ENCODE assay signal across 27 mouse cellular contexts in genomic region chr7:130303464-130303863, GRCm38 (mm10).
DNase-seq lines count a peak whose midpoint lies in the region; ATAC-seq and TF ChIP-seq lines count a peak whose summit lies in the region.
"Had no signal": no experiment of that assay in that cellular context is flagged by ENCODE, and none has a peak within 500 bp of the region (broad histone marks: within the 10 kb centered on the region; RNA-seq: fewer than 3 reads in every experiment).

No protein-coding gene starts in this region.

- no peak overlapping the region for H3K4me3 ChIP-seq in embryonic facial prominence, embryonic 13.5 days
- no peak overlapping the region for H3K4me3 ChIP-seq in embryonic facial prominence, embryonic 10.5 days
- no peak overlapping the region for H3K4me3 ChIP-seq in limb, embryonic 14.5 days (replicated peaks; ENCODE audit: low read length)
- H3K4me3 ChIP-seq in limb, embryonic 10.5 days, result no peak overlapping the region
- H3K4me3 ChIP-seq: embryonic facial prominence, embryonic 12.5 days; heart, embryonic 12.5 days; heart, embryonic 15.5 days; hindbrain, embryonic 10.5 days; hindbrain, embryonic 13.5 days had no signal

- H3K9ac ChIP-seq in embryonic facial prominence, embryonic 13.5 days, result no peak overlapping the region
- no peak overlapping the region for H3K9ac ChIP-seq in limb, embryonic 14.5 days (ENCODE audit: low read depth, low read length, severe bottlenecking)
- H3K9ac ChIP-seq: embryonic facial prominence, embryonic 12.5 days; forebrain, postnatal 0 days; heart, embryonic 12.5 days; heart, embryonic 15.5 days; hindbrain, embryonic 13.5 days had no signal

- 33% methylated on average over 8 of the region's 8 CpGs for WGBS in embryonic facial prominence, embryonic 13.5 days
- 63% methylated on average over 8 of the region's 8 CpGs for WGBS in embryonic facial prominence, embryonic 10.5 days
- WGBS in limb, embryonic 14.5 days, result 49% methylated on average over 8 of the region's 8 CpGs
- 55% methylated on average over 8 of the region's 8 CpGs for WGBS in limb, embryonic 10.5 days

- H3K27ac ChIP-seq in embryonic facial prominence, embryonic 13.5 days, result peak overlapping the region; percentile 60
- no peak overlapping the region for H3K27ac ChIP-seq in embryonic facial prominence, embryonic 10.5 days (replicated peaks)
- H3K27ac ChIP-seq in limb, embryonic 14.5 days (replicated peaks; ENCODE audit: low read depth, low read length), result no peak overlapping the region
- H3K27ac ChIP-seq in limb, embryonic 10.5 days, result no peak overlapping the region
- H3K27ac ChIP-seq: embryonic facial prominence, embryonic 12.5 days; heart, embryonic 15.5 days; hindbrain, embryonic 10.5 days; hindbrain, embryonic 13.5 days; hindbrain, postnatal 0 days had no signal

- peaks cover 21% of the 10 kb centered on the region for H3K4me1 ChIP-seq in embryonic facial prominence, embryonic 13.5 days
- peaks cover 17% of the 10 kb centered on the region for H3K4me1 ChIP-seq in embryonic facial prominence, embryonic 10.5 days
- H3K4me1 ChIP-seq in limb, embryonic 14.5 days (ENCODE audit: control insufficient read depth, insufficient read depth, low read length), result peaks cover 11% of the 10 kb centered on the region; the same call in 1 of the 2 replicates
- peaks cover 16% of the 10 kb centered on the region for H3K4me1 ChIP-seq in limb, embryonic 10.5 days
- H3K4me1 ChIP-seq: hindbrain, embryonic 13.5 days had no signal

- DNase-seq in adrenal gland, adult (ENCODE audit: inconsistent age in 2 of 2, low spot score in 1 of 2), result peak; percentile 62 to 69
- no peak for DNase-seq in adrenal gland, postnatal 10 days
- no peak for DNase-seq in embryonic facial prominence, embryonic 10.5 days (ENCODE audit: low spot score)
- peak; percentile 26 for DNase-seq in limb, embryonic 14.5 days (ENCODE audit: low spot score)
- no peak for DNase-seq in limb, embryonic 10.5 days (ENCODE audit: low spot score)
- peak; percentile 10 for DNase-seq in skeletal muscle tissue, adult 2 months (ENCODE audit: low read depth, low spot score)
- no peak for DNase-seq in frontal cortex, postnatal 10 days (ENCODE audit: low spot score in 2 of 2)
- DNase-seq: adrenal gland, adult 8-10 months; cerebellum, adult 18-20 months; cerebellum, adult 9-10 months; cerebellum, postnatal 14 days; forebrain, postnatal 0 days; gastrocnemius, postnatal 25 days; heart, adult 18-20 months; heart, postnatal 10 days; heart, postnatal 36 days had no signal

- no peak for TF ChIP-seq POLR2A in limb, embryonic 14.5 days (IDR thresholded peaks at IDR 0.05; ENCODE audit: borderline replicate concordance, extremely low read depth, insufficient read depth, insufficient read length)

- H3K4me2 ChIP-seq in embryonic facial prominence, embryonic 13.5 days, result no peak overlapping the region
- H3K4me2 ChIP-seq in limb, embryonic 14.5 days (replicated peaks; ENCODE audit: low read depth, low read length, severe bottlenecking), result no peak overlapping the region
- H3K4me2 ChIP-seq: embryonic facial prominence, embryonic 12.5 days; heart, embryonic 12.5 days; heart, embryonic 15.5 days; hindbrain, embryonic 13.5 days had no signal

- no peaks in the 10 kb centered on the region for H3K36me3 ChIP-seq in embryonic facial prominence, embryonic 13.5 days
- no peaks in the 10 kb centered on the region for H3K36me3 ChIP-seq in embryonic facial prominence, embryonic 10.5 days (replicated peaks)
- no peaks in the 10 kb centered on the region for H3K36me3 ChIP-seq in limb, embryonic 14.5 days (ENCODE audit: control insufficient read depth, insufficient read depth, low read length)
- H3K36me3 ChIP-seq in limb, embryonic 10.5 days, result no peaks in the 10 kb centered on the region
- H3K36me3 ChIP-seq: embryonic facial prominence, embryonic 12.5 days; heart, embryonic 12.5 days; heart, embryonic 15.5 days; hindbrain, embryonic 10.5 days; hindbrain, embryonic 13.5 days had no signal

- H3K9me3 ChIP-seq in embryonic facial prominence, embryonic 13.5 days, result no peaks in the 10 kb centered on the region
- H3K9me3 ChIP-seq in embryonic facial prominence, embryonic 10.5 days, result no peaks in the 10 kb centered on the region
- H3K9me3 ChIP-seq in limb, embryonic 14.5 days (ENCODE audit: control insufficient read depth, low read length), result no peaks in the 10 kb centered on the region
- no peaks in the 10 kb centered on the region for H3K9me3 ChIP-seq in limb, embryonic 10.5 days (replicated peaks)
- H3K9me3 ChIP-seq: embryonic facial prominence, embryonic 12.5 days; heart, embryonic 15.5 days; hindbrain, embryonic 10.5 days; hindbrain, embryonic 13.5 days had no signal

- H3K27me3 ChIP-seq in embryonic facial prominence, embryonic 13.5 days, result no peaks in the 10 kb centered on the region
- no peaks in the 10 kb centered on the region for H3K27me3 ChIP-seq in embryonic facial prominence, embryonic 10.5 days (replicated peaks; ENCODE audit: low read depth, poor library complexity, severe bottlenecking)
- H3K27me3 ChIP-seq in limb, embryonic 14.5 days (ENCODE audit: control insufficient read depth, insufficient read depth, low read length), result no peaks in the 10 kb centered on the region
- no peaks in the 10 kb centered on the region for H3K27me3 ChIP-seq in limb, embryonic 10.5 days (ENCODE audit: low read depth, poor library complexity, severe bottlenecking)
- H3K27me3 ChIP-seq: embryonic facial prominence, embryonic 12.5 days; hindbrain, embryonic 13.5 days; Patski had no signal

- ATAC-seq in embryonic facial prominence, embryonic 13.5 days (ENCODE audit: insufficient number of reproducible peaks, insufficient read depth, low FRiP score, low TSS enrichment, low read depth), result no peak
- no peak for ATAC-seq in limb, embryonic 14.5 days (ENCODE audit: low FRiP score, low read depth)
- ATAC-seq: forebrain, embryonic 14.5 days; forebrain, postnatal 0 days; hindbrain, postnatal 0 days; inflammation-experienced regulatory T-cells, adult 6 months; intestine, embryonic 16.5 days; Patski had no signal

Comparison
In these comparisons a context has a peak if more than half of its experiments do, and no peak if none do; other contexts are left out.
1. DNase-seq: peak in adrenal gland, adult (2 of 2), limb, embryonic 14.5 days (single experiment) and skeletal muscle tissue, adult 2 months (single experiment); none in adrenal gland, postnatal 10 days (single experiment), embryonic facial prominence, embryonic 10.5 days (single experiment), limb, embryonic 10.5 days (single experiment) and frontal cortex, postnatal 10 days (0 of 2).